Mouse (Mus musculus) intestine, postnatal 0 days (tissue): ENCODE measurements around the gene Vps13a. TPM values are rescaled to one million over a fixed set of nuclear protein-coding genes. Genes with fewer than 3 reads are reported as not detected.
A peak's percentile ranks its signal among the peaks of the same experiment; 100 is the strongest.

ENCODE experiments used
- ATAC-seq: fragments of 200-750 bp; cut with Nextera tagmentation; 2 replicates; pipeline ENCODE4 v1.8.0; 2017; ENCODE audit warnings: mild to moderate bottlenecking, moderate TSS enrichment, moderate library complexity
- H3K27ac ChIP-seq: fragments of 300-500 bp; sonication (generic); 2 replicates; pipeline ENCODE4 v1.5.1; 2014; ENCODE audit warnings: mild to moderate bottlenecking, low read depth, low read length, moderate library complexity
- H3K27me3 ChIP-seq: fragments of 300-500 bp; sonication (generic); replicated peaks from 2 replicates; pipeline ENCODE4 v1.6.1; 2014; ENCODE audit warnings: low read length, mixed read lengths; ENCODE audit not compliant: control insufficient read depth, insufficient read depth
- H3K36me3 ChIP-seq: fragments of 300-500 bp; sonication (generic); 2 replicates; pipeline ENCODE4 v1.6.1; 2014; ENCODE audit warnings: mild to moderate bottlenecking, moderate library complexity; ENCODE audit not compliant: control insufficient read depth, insufficient read depth
- H3K4me1 ChIP-seq: fragments of 300-500 bp; sonication (generic); replicated peaks from 2 replicates; pipeline ENCODE4 v1.6.1; 2014; ENCODE audit warnings: antibody characterized with exemption, low read length, mixed read lengths; ENCODE audit not compliant: control insufficient read depth, insufficient read depth
- H3K4me2 ChIP-seq: fragments of 300-500 bp; sonication (generic); replicated peaks from 2 replicates; pipeline ENCODE4 v1.6.1; 2014; ENCODE audit warnings: low read depth, mild to moderate bottlenecking, moderate library complexity
- H3K4me3 ChIP-seq: fragments of 300-500 bp; sonication (generic); 2 replicates; pipeline ENCODE4 v1.5.1; 2014; ENCODE audit warnings: low read depth, low read length
- H3K9ac ChIP-seq: fragments of 300-500 bp; sonication (generic); 2 replicates; pipeline ENCODE4 v1.6.1; 2014; ENCODE audit warnings: mild to moderate bottlenecking, low read depth, low read length
- H3K9me3 ChIP-seq: fragments of 300-500 bp; sonication (generic); 2 replicates; pipeline ENCODE4 v1.6.1; 2016; ENCODE audit warnings: mixed run types; ENCODE audit not compliant: control insufficient read depth
- CTCF ChIP-seq: sonication (generic); IDR thresholded peaks from 2 replicates; pipeline ENCODE4 v1.5.1; 2016; ENCODE audit warnings: low read depth, mild to moderate bottlenecking, control low read depth, antibody characterized with exemption, moderate library complexity
- WGBS: fragments of 180-500 bp; shearing (Covaris S2); extraction: QIAGEN DNeasy Blood & Tissue Kit; methylation state at CpG from one replicate; pipeline ENCODE4 v1.1.7; 2014; 5-methylcytosine and 5-hydroxymethylcytosine counted together
- polyA plus RNA-seq: library from polyadenylated mRNA; unstranded; fragments of >200 nt; fragmentation: Nextera tagmentation; extraction: Ambion mirVana; gene quantifications from 2 replicates; pipeline ENCODE4 v1.2.1, GENCODE M21; 2015

Gene Vps13a
- 6.3 and 6.9 TPM in 2 replicates for polyA plus RNA-seq

- Histone ChIP-seq H3K9me3 (no peaks in the 10 kb centered on the region), H3K27me3 (peaks cover 11% of the 10 kb centered on the region; the same call in 1 of the 2 replicates), H3K4me1 (no peaks in the 10 kb centered on the region), H3K9ac (peak within 1 kb of the TSS; percentile 48), H3K4me3 (peak within 1 kb of the TSS; percentile 75), H3K4me2 (peak within 1 kb of the TSS; percentile 98), H3K27ac (peak within 1 kb of the TSS; percentile 57), H3K36me3 (no peaks in the 10 kb centered on the region)
- under 1% methylated on average over 67 of the region's 67 CpGs for WGBS
- peak; percentile 97 for ATAC-seq
- no peak for TF ChIP-seq CTCF
These were observed at the start of gene Vps13a for GRCm38 (mm10) chr19:16780790-16781384. TSS of gene Vps13a (minus strand) at chr19:16780933.

DNA sequence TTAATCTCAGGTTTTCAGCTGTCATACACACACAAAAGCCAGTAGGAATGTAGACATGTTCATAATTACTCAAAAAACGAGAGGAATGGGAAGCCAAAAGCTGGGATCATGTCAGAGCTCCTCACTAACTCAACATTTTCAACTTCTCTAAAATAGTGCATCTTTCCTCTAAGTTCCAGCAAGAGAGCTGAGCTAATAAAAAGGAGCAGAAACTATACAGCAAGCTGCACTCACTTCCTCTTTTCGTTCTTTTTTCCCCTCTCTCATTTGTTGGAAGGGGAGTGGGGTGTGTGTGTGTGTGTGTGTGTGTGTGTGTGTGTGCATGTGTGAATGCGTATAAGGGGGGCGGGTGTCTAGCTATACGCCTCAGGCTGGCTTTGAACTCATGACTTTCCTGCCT is 46.9 kb upstream of the Vps13a start:
- Histone ChIP-seq H3K27ac (no peak overlapping the region), H3K4me2 (no peak overlapping the region), H3K9me3 (no peaks in the 10 kb centered on the region), H3K4me1 (no peaks in the 10 kb centered on the region), H3K36me3 (no peaks in the 10 kb centered on the region), H3K27me3 (no peaks in the 10 kb centered on the region), H3K4me3 (no peak overlapping the region), H3K9ac (no peak overlapping the region)
- WGBS = 72% methylated on average over 5 of the region's 5 CpGs
- TF ChIP-seq CTCF = no peak
- no peak for ATAC-seq

- Histone ChIP-seq H3K9ac (no peak overlapping the region), H3K4me3 (no peak overlapping the region), H3K4me2 (no peak overlapping the region), H3K27ac (no peak overlapping the region), H3K4me1 (no peaks in the 10 kb centered on the region), H3K36me3 (no peaks in the 10 kb centered on the region), H3K9me3 (no peaks in the 10 kb centered on the region), H3K27me3 (no peaks in the 10 kb centered on the region)
- WGBS = 55% methylated on average over 5 of the region's 5 CpGs
- TF ChIP-seq CTCF = no peak
- no peak for ATAC-seq
These were observed 44.5 kb upstream of the Vps13a start for GRCm38 (mm10) chr19:16825228-16825627.

DNA sequence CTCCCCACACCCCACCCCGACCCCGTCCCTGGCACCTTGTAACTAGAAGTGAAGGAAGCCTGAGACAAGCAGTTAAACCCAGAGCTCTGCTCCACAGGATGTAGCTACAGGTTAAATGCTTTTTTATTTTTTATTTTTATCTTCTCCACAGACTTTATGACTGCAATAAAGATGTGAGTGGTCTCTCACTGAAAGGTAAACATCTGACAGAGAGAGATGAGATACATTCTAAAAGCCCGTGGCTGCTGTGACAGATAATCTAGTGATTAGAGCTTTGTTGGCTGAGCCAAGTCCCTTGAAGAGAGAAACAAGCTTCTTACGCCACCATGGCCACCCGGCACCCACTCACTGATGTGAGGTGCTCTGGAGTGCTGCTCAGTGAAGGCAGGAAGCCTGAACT is 34.1 kb upstream of the Vps13a start:
- Histone ChIP-seq H3K27me3 (no peaks in the 10 kb centered on the region), H3K4me1 (no peaks in the 10 kb centered on the region), H3K36me3 (no peaks in the 10 kb centered on the region), H3K4me2 (0 out of 2 replicates have a peak overlapping the region, but pooled peaks have one; percentile 21), H3K27ac (no peak overlapping the region), H3K9ac (no peak overlapping the region), H3K9me3 (no peaks in the 10 kb centered on the region), H3K4me3 (no peak overlapping the region)
- TF ChIP-seq CTCF = no peak
- WGBS = 15% methylated on average over 5 of the region's 5 CpGs
- no peak for ATAC-seq

DNA sequence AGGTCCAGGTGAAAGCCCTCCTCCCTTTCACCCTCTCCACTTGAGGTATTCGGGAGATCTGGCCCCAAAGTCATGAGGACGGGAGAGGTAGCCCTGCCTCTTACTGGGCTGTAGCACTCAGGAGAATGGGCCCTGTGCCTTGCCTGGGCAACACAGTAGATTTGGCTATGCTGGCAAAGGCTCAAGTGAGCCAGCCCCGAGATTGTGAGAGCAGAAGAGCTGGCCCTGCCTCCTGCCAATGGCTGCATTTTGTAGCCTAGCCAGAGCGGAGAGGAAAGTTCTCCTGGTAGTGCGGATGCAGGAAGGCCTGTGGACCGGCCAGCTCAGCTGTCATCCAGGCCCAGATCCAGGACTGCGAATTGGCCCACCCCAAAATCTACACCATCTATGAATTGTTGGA is 32.6 kb upstream of the Vps13a start:
- Histone ChIP-seq H3K27ac (no peak overlapping the region), H3K4me2 (no peak overlapping the region), H3K9me3 (no peaks in the 10 kb centered on the region), H3K4me3 (no peak overlapping the region), H3K9ac (no peak overlapping the region), H3K4me1 (no peaks in the 10 kb centered on the region), H3K27me3 (no peaks in the 10 kb centered on the region), H3K36me3 (no peaks in the 10 kb centered on the region)
- WGBS = 85% methylated on average over 7 of the region's 7 CpGs
- no peak for ATAC-seq
- TF ChIP-seq CTCF = no peak

- Histone ChIP-seq H3K9ac (no peak overlapping the region), H3K36me3 (no peaks in the 10 kb centered on the region), H3K27ac (no peak overlapping the region), H3K4me3 (no peak overlapping the region), H3K4me1 (no peaks in the 10 kb centered on the region), H3K27me3 (no peaks in the 10 kb centered on the region), H3K4me2 (no peak overlapping the region), H3K9me3 (no peaks in the 10 kb centered on the region)
- 71% methylated on average over 8 of the region's 8 CpGs for WGBS
- no peak for ATAC-seq
- no peak for TF ChIP-seq CTCF
These were observed 31.4 kb upstream of the Vps13a start for GRCm38 (mm10) chr19:16812072-16812608.
